Mouse (Mus musculus): ENCODE measurements around the gene Soat1.
"Not testable (repeated sequence)": the region's sequence is repeated elsewhere in the genome, so short reads cannot be mapped to it uniquely, and the experiment has no call there.

Gene Soat1

GRCm38 (mm10) chr1:156473961-156474503 lies at the start of gene Soat1:
Soat1 (minus strand) TSS chr1:156474331.
- peak; percentile 87 to 88 for DNase-seq

- not testable (repeated sequence) for DNase-seq
Measured at GRCm38 (mm10) chr1:156523842-156524241, 49.7 kb upstream of the Soat1 start, which contains the start of gene Gm10031. Gm10031 (plus strand) TSS chr1:156524012.

DNA sequence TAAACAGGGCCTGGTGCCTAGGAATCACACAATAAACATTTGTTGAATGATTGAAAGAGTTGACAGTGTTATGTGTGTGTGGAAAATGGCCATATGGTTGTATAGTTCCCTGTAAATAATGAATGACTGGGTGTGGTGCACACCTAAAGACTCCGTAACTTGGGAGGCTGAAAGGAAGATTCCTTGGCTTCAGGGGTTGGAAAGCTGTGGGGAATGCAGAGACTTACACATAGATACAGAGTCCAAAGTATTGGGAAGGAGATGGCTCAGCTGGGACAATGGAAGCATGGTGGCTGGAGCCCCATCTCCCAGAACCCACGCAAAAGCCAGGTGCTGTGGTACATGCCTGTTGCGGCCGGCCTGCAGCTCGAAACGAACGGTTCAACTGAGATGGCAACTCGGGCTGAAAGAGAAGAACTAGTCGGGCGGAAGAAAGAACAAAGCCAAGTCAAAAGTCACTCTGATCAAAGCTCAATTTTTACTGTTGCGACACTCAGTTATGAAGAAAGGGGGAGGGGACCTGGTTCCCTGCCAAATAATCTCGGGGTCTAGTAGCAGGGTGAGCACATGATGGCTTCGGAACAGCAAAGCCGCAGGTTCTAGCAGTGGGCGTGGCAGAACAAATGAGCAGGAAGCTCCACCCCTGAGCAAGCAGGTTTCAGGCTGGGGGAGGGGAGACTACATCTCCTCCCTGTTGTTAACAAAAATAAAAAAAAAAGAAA lies 47.8 kb upstream of the Soat1 start:
- peak; percentile 51 to 57 for DNase-seq

GRCm38 (mm10) chr1:156520136-156520780 lies 46.1 kb upstream of the Soat1 start:
- no peak for DNase-seq

DNA sequence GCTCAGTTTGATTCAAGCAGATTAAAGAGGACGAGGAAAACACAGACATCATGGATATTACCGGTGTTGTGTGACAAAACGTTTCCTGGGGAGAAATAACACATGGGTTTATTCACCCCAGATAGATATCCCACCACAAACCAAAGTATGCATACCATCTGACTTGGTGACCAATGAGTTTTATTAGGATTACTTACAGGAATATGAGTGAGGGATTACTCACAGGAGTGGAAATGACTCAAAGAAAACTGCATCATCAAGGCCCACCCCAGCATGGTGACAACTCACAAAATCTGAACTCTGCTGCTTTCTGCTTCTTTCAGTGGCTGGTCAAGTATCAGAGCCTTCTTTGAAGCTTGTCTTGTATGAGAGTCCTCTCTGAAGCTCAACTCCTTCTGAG lies 33.6 kb upstream of the Soat1 start:
- DNase-seq = no peak

DNA sequence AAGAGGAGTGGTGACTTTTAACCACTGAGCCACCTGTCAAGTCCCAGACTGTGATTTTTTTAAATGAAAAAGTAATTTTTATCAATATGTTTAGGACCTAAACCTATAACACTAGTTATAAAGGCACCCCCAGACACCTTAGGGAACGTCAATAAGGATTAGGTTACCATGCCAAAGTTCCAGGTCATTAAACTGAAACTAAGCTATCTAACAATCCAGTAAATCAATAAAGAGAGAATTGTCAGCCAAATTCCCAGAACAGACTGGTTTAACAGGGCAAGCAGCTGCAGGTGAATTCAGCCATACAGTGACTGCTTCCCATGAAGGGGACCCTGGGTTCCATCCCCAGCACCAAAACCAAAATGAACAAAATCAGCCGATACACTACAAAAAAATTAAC lies 31.8 kb upstream of the Soat1 start:
- DNase-seq = no peak

DNA sequence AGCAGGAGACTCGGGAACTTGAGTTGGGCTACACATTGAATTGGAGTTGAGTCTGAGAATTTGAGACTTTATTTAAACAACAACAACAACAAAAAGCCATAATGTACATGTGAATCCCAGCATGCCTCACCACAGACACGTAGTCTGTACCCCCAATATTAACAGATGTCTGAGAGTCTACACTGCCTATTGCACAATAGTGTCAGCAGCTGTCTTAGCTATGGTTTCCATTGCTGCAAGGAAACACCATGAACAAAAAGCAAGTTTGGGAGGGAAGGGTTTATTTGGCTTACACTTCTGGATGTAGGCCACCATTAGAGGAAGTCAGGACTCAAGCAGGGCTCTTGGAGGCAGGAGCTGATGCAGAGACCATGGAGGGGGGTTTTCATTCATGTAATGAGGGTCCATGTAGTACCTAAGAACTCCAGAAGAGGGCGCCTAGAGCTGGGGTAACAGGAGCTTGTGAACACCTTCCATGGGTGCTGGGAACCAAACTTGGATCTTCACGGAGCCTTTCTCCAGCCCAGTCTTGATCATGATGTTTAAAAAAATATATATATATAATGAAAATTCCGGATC lies 30.9 kb upstream of the Soat1 start:
- DNase-seq = peak; percentile 32 to 45

DNA sequence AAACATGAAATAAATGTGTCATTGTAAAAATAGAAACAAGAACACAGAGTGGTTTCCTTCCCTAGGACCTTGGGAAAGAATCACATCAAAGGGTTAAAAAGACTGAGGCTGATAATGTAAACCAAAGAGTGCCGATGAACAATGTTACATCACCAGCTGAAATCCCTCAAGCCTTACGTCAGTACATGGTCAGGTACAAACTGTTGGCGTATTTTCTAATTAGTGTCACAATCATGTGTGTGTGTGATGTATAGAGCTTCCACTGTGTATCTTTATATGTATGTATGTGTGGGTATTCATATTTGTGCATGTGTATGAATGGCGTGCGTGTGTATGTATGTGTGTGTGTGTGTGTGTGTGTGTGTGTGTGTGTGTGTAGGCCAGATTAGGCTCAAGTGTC lies 22.8 kb upstream of the Soat1 start:
- DNase-seq = no peak

DNA sequence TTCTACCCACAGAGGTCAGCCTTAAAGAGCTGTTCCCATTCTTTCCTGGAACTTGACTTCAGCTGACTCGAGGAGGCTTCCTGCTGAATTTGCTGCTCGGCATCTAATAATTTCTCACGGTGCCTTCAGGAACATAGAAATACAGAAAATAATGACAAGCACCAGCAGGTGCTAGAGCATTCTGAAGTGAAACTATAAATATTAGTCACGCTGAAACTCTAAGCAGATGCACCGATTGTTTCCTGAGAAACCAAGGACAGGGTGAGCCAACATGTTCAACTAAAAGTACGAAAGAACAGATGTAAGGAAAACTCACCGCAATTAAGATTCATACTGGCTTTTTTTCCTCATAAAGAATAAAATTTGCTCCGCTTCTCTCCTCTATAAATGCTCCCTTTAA lies 20.9 kb upstream of the Soat1 start:
- no peak for DNase-seq

- DNase-seq = no peak
Measured at GRCm38 (mm10) chr1:156491226-156491796, 17.2 kb upstream of the Soat1 start.

- DNase-seq = no peak
Measured at GRCm38 (mm10) chr1:156488031-156488430, 13.9 kb upstream of the Soat1 start.

- DNase-seq = peak in 1 of 2 experiments; percentile 29
Measured at GRCm38 (mm10) chr1:156487498-156487897, 13.4 kb upstream of the Soat1 start.

DNA sequence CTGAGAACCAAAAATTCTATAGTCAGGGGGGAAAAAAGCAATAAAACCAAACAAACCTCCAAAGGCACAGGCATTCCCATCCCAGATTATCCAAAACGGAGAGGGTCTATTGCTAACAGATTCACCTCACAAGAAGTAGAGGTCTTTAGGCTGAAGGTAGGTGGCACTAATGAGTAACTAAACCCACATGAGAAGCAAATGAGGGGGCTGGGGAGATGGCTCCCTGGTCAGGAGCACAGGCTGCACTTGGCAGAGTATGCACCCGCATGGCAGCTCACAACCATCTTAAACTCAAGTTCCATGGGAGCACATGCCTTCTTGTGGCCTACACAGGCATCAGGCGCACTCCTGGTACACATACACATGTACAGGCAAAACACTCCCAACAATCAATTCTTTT lies 7.7 kb upstream of the Soat1 start:
- DNase-seq = no peak

GRCm38 (mm10) chr1:156476535-156476934 lies 2.4 kb upstream of the Soat1 start:
- no peak for DNase-seq

DNA sequence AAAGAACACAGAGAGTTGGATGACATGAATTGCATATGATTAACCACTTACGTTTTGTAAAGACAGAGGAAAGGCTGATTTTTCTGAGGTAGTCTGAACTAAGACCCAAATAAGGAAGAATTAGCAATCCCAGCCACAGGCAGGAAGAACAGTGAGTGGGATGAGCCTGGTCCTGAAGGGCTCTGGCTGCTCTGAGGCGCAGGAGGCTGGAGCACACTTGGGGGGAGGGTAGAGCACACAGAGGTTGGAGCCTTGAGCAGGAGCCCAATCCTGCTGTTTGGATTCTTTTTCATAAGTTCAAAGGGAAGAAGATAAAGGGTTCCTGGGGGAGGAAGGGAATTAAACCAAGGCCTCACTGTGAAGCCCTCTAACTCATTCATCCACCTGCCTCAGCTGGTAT lies 1.9 kb upstream of the Soat1 start:
- DNase-seq = no peak

- DNase-seq = no peak
Measured at GRCm38 (mm10) chr1:156474854-156475253, 723 bp upstream of the Soat1 start.

- DNase-seq = peak; percentile 15 to 22
Measured at GRCm38 (mm10) chr1:156473003-156473402, 1.1 kb downstream of the Soat1 start.

GRCm38 (mm10) chr1:156471955-156472354 lies 2.2 kb downstream of the Soat1 start:
- DNase-seq = no peak

GRCm38 (mm10) chr1:156471071-156471470 lies 3.1 kb downstream of the Soat1 start:
- DNase-seq = no peak

DNA sequence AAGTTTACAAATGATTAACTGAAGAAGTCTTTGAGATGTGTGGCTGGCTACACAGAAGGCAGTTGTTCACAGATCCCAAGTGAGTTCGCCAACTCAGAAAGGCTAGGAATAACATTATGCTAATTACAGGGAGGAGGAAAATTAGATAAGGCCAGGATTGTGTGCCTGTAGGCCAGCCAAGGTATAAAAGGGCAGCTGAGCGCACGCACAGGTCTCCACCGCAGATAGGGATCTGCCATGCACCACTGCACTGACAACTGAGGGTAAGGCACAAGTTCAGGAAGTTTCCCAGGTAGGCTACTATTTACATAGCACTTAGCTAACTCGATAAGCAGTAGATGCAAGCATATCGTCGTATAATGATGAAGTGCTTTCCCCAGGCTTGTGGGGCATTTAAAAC lies 3.6 kb downstream of the Soat1 start:
- DNase-seq = no peak

GRCm38 (mm10) chr1:156468576-156468975 lies 5.6 kb downstream of the Soat1 start:
- DNase-seq = no peak

GRCm38 (mm10) chr1:156467655-156468255 lies 6.4 kb downstream of the Soat1 start:
- DNase-seq = no peak

DNA sequence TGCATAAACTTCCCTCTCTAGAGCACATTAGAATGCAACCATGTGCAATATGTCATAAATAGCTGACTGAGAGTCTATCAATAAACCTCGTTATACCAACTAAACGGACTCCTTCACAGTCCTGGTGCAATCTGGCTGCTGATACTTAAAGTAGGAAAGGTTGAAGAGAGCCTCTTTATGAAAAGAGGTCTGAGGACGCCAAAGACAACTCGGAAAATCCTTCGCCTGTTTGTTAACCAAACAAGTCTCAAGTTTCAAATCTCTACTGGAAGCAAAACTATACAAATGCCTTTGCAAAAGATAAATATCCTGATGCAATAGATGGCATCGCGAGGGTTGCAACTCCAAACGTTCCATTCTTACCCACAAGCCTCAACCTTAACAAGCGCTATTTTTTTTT lies 9.2 kb downstream of the Soat1 start:
- no peak for DNase-seq
